Mouse (Mus musculus): ENCODE results near the gene Cbx2. TPM values are rescaled to one million over a fixed set of nuclear protein-coding genes. Genes with fewer than 3 reads are reported as not detected.

Cbx2 gene
- total and polyA plus RNA-seq, 3 experiments = 13.1 to 13.3 TPM; not detected in 1

DNA sequence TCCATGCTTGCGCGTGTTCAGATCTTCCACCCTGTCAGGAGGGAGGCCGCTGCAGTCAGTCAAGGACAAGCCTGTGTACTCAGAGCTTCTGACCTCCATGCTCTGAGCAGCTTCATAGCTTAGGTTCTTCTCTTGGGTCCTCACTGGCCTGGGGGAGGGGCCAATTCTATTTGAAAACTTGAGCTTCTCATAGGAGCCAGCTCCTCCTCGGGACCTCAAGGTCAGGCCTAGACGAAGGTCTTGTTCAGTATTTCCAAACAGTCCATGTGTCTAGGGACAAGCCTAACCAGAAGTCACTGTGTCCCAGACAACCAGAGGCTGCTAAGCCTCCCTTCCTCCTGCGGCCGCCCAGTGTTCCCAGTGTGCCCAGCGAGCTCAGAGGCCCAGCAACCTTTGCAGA, 44.1 kb downstream of the Cbx2 start:
- H3K79me2 ChIP-seq (ENCODE audit: control insufficient read depth, insufficient read depth, low read length, poor library complexity) = no peaks in the 10 kb centered on the region
- TF ChIP-seq ZKSCAN1 (IDR thresholded peaks at IDR 0.05; ENCODE audit: low read depth, low read length) = no peak
- TF ChIP-seq MYC (IDR thresholded peaks at IDR 0.05; ENCODE audit: low read depth, low read length) = no peak
- no peak for TF ChIP-seq KAT2A (conservative IDR thresholded peaks at IDR 0.05; ENCODE audit: low read depth, low read length)
- TF ChIP-seq SMC3 (IDR thresholded peaks at IDR 0.05; ENCODE audit: low read depth, low read length) = no peak
- TF ChIP-seq TAL1 (IDR thresholded peaks at IDR 0.05; ENCODE audit: low read length) = no peak
- no peak for TF ChIP-seq HCFC1 (IDR thresholded peaks at IDR 0.05; ENCODE audit: low read depth, low read length)
- TF ChIP-seq EP300 (IDR thresholded peaks at IDR 0.05; ENCODE audit: low read depth in 1 of 2, low read length in 2 of 2) = no peak
- TF ChIP-seq MAX (IDR thresholded peaks at IDR 0.05; ENCODE audit: low read length) = no peak
- TF ChIP-seq TCF12 (IDR thresholded peaks at IDR 0.05; ENCODE audit: low read depth, low read length) = no peak
- no peak for TF ChIP-seq CHD1 (IDR thresholded peaks at IDR 0.05; ENCODE audit: low read depth, low read length)
- H3K27ac ChIP-seq (ENCODE audit: control insufficient read depth, low read depth, low read length) = no peak overlapping the region
- H3K9me3 ChIP-seq (replicated peaks; ENCODE audit: insufficient read depth, low read length) = no peaks in the 10 kb centered on the region
- no peak overlapping the region for H3K4me3 ChIP-seq (ENCODE audit: control insufficient read depth in 1 of 2, insufficient read depth in 1 of 2, low read depth in 2 of 2, low read length in 2 of 2)
- H3K4me1 ChIP-seq (ENCODE audit: control insufficient read depth in 1 of 2, insufficient read depth in 2 of 2, low read length in 2 of 2) = no peaks in the 10 kb centered on the region
- no peak overlapping the region for H3K9ac ChIP-seq (ENCODE audit: control insufficient read depth, low read depth, low read length, poor library complexity, severe bottlenecking)
- peaks cover 4 to 11% of the 10 kb centered on the region in 2 experiments; a peak in 3 of 4 replicates for H3K27me3 ChIP-seq (ENCODE audit: control insufficient read depth in 1 of 2, insufficient read depth in 2 of 2, low read length in 2 of 2)
- no peak for DNase-seq (ENCODE audit: low read depth, low spot score)
- H3K36me3 ChIP-seq (ENCODE audit: control insufficient read depth in 1 of 2, insufficient read depth in 2 of 2, low read length in 2 of 2) = no peaks in the 10 kb centered on the region

- H3K79me2 ChIP-seq (ENCODE audit: control insufficient read depth, insufficient read depth, low read length, poor library complexity) = no peaks in the 10 kb centered on the region
- no peak for DNase-seq (ENCODE audit: low read depth, low spot score)
- no peak overlapping the region for H3K27ac ChIP-seq (ENCODE audit: control insufficient read depth, low read depth, low read length)
- peaks cover 0 to 9% of the 10 kb centered on the region in 2 experiments; a peak in 3 of 4 replicates for H3K27me3 ChIP-seq (ENCODE audit: control insufficient read depth in 1 of 2, insufficient read depth in 2 of 2, low read length in 2 of 2)
- H3K36me3 ChIP-seq (ENCODE audit: control insufficient read depth in 1 of 2, insufficient read depth in 2 of 2, low read length in 2 of 2) = no peaks in the 10 kb centered on the region
- H3K9me3 ChIP-seq (replicated peaks; ENCODE audit: insufficient read depth, low read length) = no peaks in the 10 kb centered on the region
- H3K9ac ChIP-seq (ENCODE audit: control insufficient read depth, low read depth, low read length, poor library complexity, severe bottlenecking) = no peak overlapping the region
- H3K4me3 ChIP-seq (ENCODE audit: control insufficient read depth in 1 of 2, insufficient read depth in 1 of 2, low read depth in 2 of 2, low read length in 2 of 2) = no peak overlapping the region
- TF ChIP-seq RCOR1 (IDR thresholded peaks at IDR 0.05; ENCODE audit: low read depth, low read length) (no peak), RAD21 (IDR thresholded peaks at IDR 0.05; ENCODE audit: low read depth, low read length) (no peak), GATA1 (IDR thresholded peaks at IDR 0.05; ENCODE audit: low read depth, low read length) (no peak), MAFK (IDR thresholded peaks at IDR 0.05; ENCODE audit: borderline replicate concordance, low read depth, low read length) (no peak), HCFC1 (IDR thresholded peaks at IDR 0.05; ENCODE audit: low read depth, low read length) (no peak), MXI1 (IDR thresholded peaks at IDR 0.05; ENCODE audit: low read depth, low read length) (no peak), ZC3H11A (IDR thresholded peaks at IDR 0.05; ENCODE audit: low read depth, low read length) (no peak), ZNF384 (IDR thresholded peaks at IDR 0.05; ENCODE audit: low read depth, low read length) (no peak), TAL1 (IDR thresholded peaks at IDR 0.05; ENCODE audit: low read length) (no peak), CHD2 (IDR thresholded peaks at IDR 0.05; ENCODE audit: low read length) (no peak), ETS1 (IDR thresholded peaks at IDR 0.05; ENCODE audit: low read depth, low read length) (no peak), TCF12 (IDR thresholded peaks at IDR 0.05; ENCODE audit: low read depth, low read length) (no peak), E2F4 (IDR thresholded peaks at IDR 0.05; ENCODE audit: borderline replicate concordance, low read depth, low read length) (no peak), EP300 (IDR thresholded peaks at IDR 0.05; ENCODE audit: low read depth in 1 of 2, low read length in 2 of 2) (no peak), POLR2AphosphoS5 (IDR thresholded peaks at IDR 0.05; ENCODE audit: borderline replicate concordance, low read depth, low read length) (no peak), MEF2A (IDR thresholded peaks at IDR 0.05; ENCODE audit: extremely low read depth, insufficient replicate concordance, low read depth, low read length, poor library complexity, severe bottlenecking) (no peak)
- no peaks in the 10 kb centered on the region for H3K4me1 ChIP-seq (ENCODE audit: control insufficient read depth in 1 of 2, insufficient read depth in 2 of 2, low read length in 2 of 2)
Observed at GRCm38 (mm10) chr11:119072239-119072638, 49.5 kb downstream of the Cbx2 start.
